Mouse (Mus musculus): Measurements from ENCODE around the gene Ttc28. TPM values are rescaled to one million over a fixed set of nuclear protein-coding genes. Genes with fewer than 3 reads are reported as not detected.

Ttc28 gene
- polyA plus RNA-seq, 1 experiment = 4.8 TPM

GRCm38 (mm10) chr5:110900331-110900730, 20.7 kb downstream of the Ttc28 start:
- H3K36me3 ChIP-seq (ENCODE audit: control insufficient read depth, insufficient read depth, low read length) = no peaks in the 10 kb centered on the region
- no peak overlapping the region for H3K27ac ChIP-seq (ENCODE audit: control insufficient read depth, insufficient read depth, low read length)
- H3K4me1 ChIP-seq (replicated peaks; ENCODE audit: control insufficient read depth, insufficient read depth, low read length) = no peaks in the 10 kb centered on the region
- no peak for DNase-seq
- H3K4me3 ChIP-seq (ENCODE audit: control insufficient read depth, insufficient read depth, low read length) = no peak overlapping the region
- no peaks in the 10 kb centered on the region for H3K27me3 ChIP-seq (ENCODE audit: control insufficient read depth, insufficient read depth, low read length)
- TF ChIP-seq CTCF (IDR thresholded peaks at IDR 0.05; ENCODE audit: borderline replicate concordance, control insufficient read depth, extremely low read depth, insufficient read depth, low read length, poor library complexity) (no peak), POLR2A (IDR thresholded peaks at IDR 0.05; ENCODE audit: control insufficient read depth, extremely low read depth, insufficient read depth, low read length, poor library complexity) (no peak)

GRCm38 (mm10) chr5:110906708-110907107, 27.1 kb downstream of the Ttc28 start:
- Histone ChIP-seq H3K4me1 (replicated peaks; ENCODE audit: control insufficient read depth, insufficient read depth, low read length) (no peaks in the 10 kb centered on the region), H3K36me3 (ENCODE audit: control insufficient read depth, insufficient read depth, low read length) (no peaks in the 10 kb centered on the region), H3K27me3 (ENCODE audit: control insufficient read depth, insufficient read depth, low read length) (no peaks in the 10 kb centered on the region), H3K27ac (ENCODE audit: control insufficient read depth, insufficient read depth, low read length) (no peak overlapping the region), H3K4me3 (ENCODE audit: control insufficient read depth, insufficient read depth, low read length) (no peak overlapping the region)
- TF ChIP-seq POLR2A (IDR thresholded peaks at IDR 0.05; ENCODE audit: control insufficient read depth, extremely low read depth, insufficient read depth, low read length, poor library complexity) (no peak), CTCF (IDR thresholded peaks at IDR 0.05; ENCODE audit: borderline replicate concordance, control insufficient read depth, extremely low read depth, insufficient read depth, low read length, poor library complexity) (no peak)
- DNase-seq = no peak
- 97% methylated on average over 1 of the region's 1 CpGs for WGBS

GRCm38 (mm10) chr5:110908879-110909278, 29.3 kb downstream of the Ttc28 start:
- Histone ChIP-seq H3K27ac (ENCODE audit: control insufficient read depth, insufficient read depth, low read length) (no peak overlapping the region), H3K4me3 (ENCODE audit: control insufficient read depth, insufficient read depth, low read length) (no peak overlapping the region), H3K27me3 (ENCODE audit: control insufficient read depth, insufficient read depth, low read length) (no peaks in the 10 kb centered on the region), H3K36me3 (ENCODE audit: control insufficient read depth, insufficient read depth, low read length) (no peaks in the 10 kb centered on the region), H3K4me1 (replicated peaks; ENCODE audit: control insufficient read depth, insufficient read depth, low read length) (no peaks in the 10 kb centered on the region)
- DNase-seq = no peak
- TF ChIP-seq CTCF (IDR thresholded peaks at IDR 0.05; ENCODE audit: borderline replicate concordance, control insufficient read depth, extremely low read depth, insufficient read depth, low read length, poor library complexity) (no peak), POLR2A (IDR thresholded peaks at IDR 0.05; ENCODE audit: control insufficient read depth, extremely low read depth, insufficient read depth, low read length, poor library complexity) (no peak)

- no peak overlapping the region for H3K4me3 ChIP-seq (ENCODE audit: control insufficient read depth, insufficient read depth, low read length)
- H3K27ac ChIP-seq (ENCODE audit: control insufficient read depth, insufficient read depth, low read length) = no peak overlapping the region
- no peaks in the 10 kb centered on the region for H3K27me3 ChIP-seq (ENCODE audit: control insufficient read depth, insufficient read depth, low read length)
- WGBS = 68% methylated on average over 4 of the region's 4 CpGs
- H3K4me1 ChIP-seq (replicated peaks; ENCODE audit: control insufficient read depth, insufficient read depth, low read length) = no peaks in the 10 kb centered on the region
- no peaks in the 10 kb centered on the region for H3K36me3 ChIP-seq (ENCODE audit: control insufficient read depth, insufficient read depth, low read length)
- no peak for TF ChIP-seq POLR2A (IDR thresholded peaks at IDR 0.05; ENCODE audit: control insufficient read depth, extremely low read depth, insufficient read depth, low read length, poor library complexity)
- TF ChIP-seq CTCF (IDR thresholded peaks at IDR 0.05; ENCODE audit: borderline replicate concordance, control insufficient read depth, extremely low read depth, insufficient read depth, low read length, poor library complexity) = no peak
- DNase-seq = no peak
These were observed 30.5 kb downstream of the Ttc28 start for GRCm38 (mm10) chr5:110909955-110910589.

- H3K27ac ChIP-seq (ENCODE audit: control insufficient read depth, insufficient read depth, low read length) = no peak overlapping the region
- TF ChIP-seq CTCF (IDR thresholded peaks at IDR 0.05; ENCODE audit: borderline replicate concordance, control insufficient read depth, extremely low read depth, insufficient read depth, low read length, poor library complexity) (no peak), POLR2A (IDR thresholded peaks at IDR 0.05; ENCODE audit: control insufficient read depth, extremely low read depth, insufficient read depth, low read length, poor library complexity) (no peak)
- no peaks in the 10 kb centered on the region for H3K27me3 ChIP-seq (ENCODE audit: control insufficient read depth, insufficient read depth, low read length)
- WGBS = 95% methylated on average over 11 of the region's 11 CpGs
- no peak for DNase-seq
- H3K4me3 ChIP-seq (ENCODE audit: control insufficient read depth, insufficient read depth, low read length) = no peak overlapping the region
- no peaks in the 10 kb centered on the region for H3K4me1 ChIP-seq (replicated peaks; ENCODE audit: control insufficient read depth, insufficient read depth, low read length)
- no peaks in the 10 kb centered on the region for H3K36me3 ChIP-seq (ENCODE audit: control insufficient read depth, insufficient read depth, low read length)
These were observed 35.3 kb downstream of the Ttc28 start for GRCm38 (mm10) chr5:110914859-110915258.

- DNase-seq = no peak
- TF ChIP-seq POLR2A (IDR thresholded peaks at IDR 0.05; ENCODE audit: control insufficient read depth, extremely low read depth, insufficient read depth, low read length, poor library complexity) (no peak), CTCF (IDR thresholded peaks at IDR 0.05; ENCODE audit: borderline replicate concordance, control insufficient read depth, extremely low read depth, insufficient read depth, low read length, poor library complexity) (no peak)
- no peaks in the 10 kb centered on the region for H3K36me3 ChIP-seq (ENCODE audit: control insufficient read depth, insufficient read depth, low read length)
- H3K27ac ChIP-seq (ENCODE audit: control insufficient read depth, insufficient read depth, low read length) = no peak overlapping the region
- no peak overlapping the region for H3K4me3 ChIP-seq (ENCODE audit: control insufficient read depth, insufficient read depth, low read length)
- H3K4me1 ChIP-seq (replicated peaks; ENCODE audit: control insufficient read depth, insufficient read depth, low read length) = no peaks in the 10 kb centered on the region
- 90% methylated on average over 3 of the region's 3 CpGs for WGBS
- no peaks in the 10 kb centered on the region for H3K27me3 ChIP-seq (ENCODE audit: control insufficient read depth, insufficient read depth, low read length)
These were observed 36.6 kb downstream of the Ttc28 start for GRCm38 (mm10) chr5:110916241-110916640.

GRCm38 (mm10) chr5:110919541-110919940, 39.9 kb downstream of the Ttc28 start:
- no peaks in the 10 kb centered on the region for H3K27me3 ChIP-seq (ENCODE audit: control insufficient read depth, insufficient read depth, low read length)
- H3K4me3 ChIP-seq (ENCODE audit: control insufficient read depth, insufficient read depth, low read length) = no peak overlapping the region
- H3K36me3 ChIP-seq (ENCODE audit: control insufficient read depth, insufficient read depth, low read length) = no peaks in the 10 kb centered on the region
- TF ChIP-seq CTCF (IDR thresholded peaks at IDR 0.05; ENCODE audit: borderline replicate concordance, control insufficient read depth, extremely low read depth, insufficient read depth, low read length, poor library complexity) (no peak), POLR2A (IDR thresholded peaks at IDR 0.05; ENCODE audit: control insufficient read depth, extremely low read depth, insufficient read depth, low read length, poor library complexity) (no peak)
- 97% methylated on average over 4 of the region's 4 CpGs for WGBS
- no peak for DNase-seq
- no peak overlapping the region for H3K27ac ChIP-seq (ENCODE audit: control insufficient read depth, insufficient read depth, low read length)
- H3K4me1 ChIP-seq (replicated peaks; ENCODE audit: control insufficient read depth, insufficient read depth, low read length) = no peaks in the 10 kb centered on the region
